Mouse (Mus musculus) common myeloid progenitor, adult 5-6 weeks (primary cell): ENCODE results near the gene Dag1. TPM values are rescaled to one million over a fixed set of nuclear protein-coding genes. Genes with fewer than 3 reads are reported as not detected.
"Not testable (repeated sequence)": the region's sequence is repeated elsewhere in the genome, so short reads cannot be mapped to it uniquely, and the experiment has no call there.

Experiments used
- ATAC-seq: replicated peaks from 2 replicates; pipeline ENCODE4 v1.8.0; 2016; ENCODE audit warnings: low read depth, mild to moderate bottlenecking, moderate TSS enrichment, inconsistent platforms; ENCODE audit not compliant: poor library complexity, severe bottlenecking
- total RNA-seq: library from RNA; stranded (forward); fragments of 200-1000, 187-1606 nt; gene quantifications from 2 replicates; pipeline ENCODE4 v1.2.3, GENCODE M21; 2017

Dag1 gene
- total RNA-seq, 1 experiment from 2014 or later: 10.9 TPM

DNA sequence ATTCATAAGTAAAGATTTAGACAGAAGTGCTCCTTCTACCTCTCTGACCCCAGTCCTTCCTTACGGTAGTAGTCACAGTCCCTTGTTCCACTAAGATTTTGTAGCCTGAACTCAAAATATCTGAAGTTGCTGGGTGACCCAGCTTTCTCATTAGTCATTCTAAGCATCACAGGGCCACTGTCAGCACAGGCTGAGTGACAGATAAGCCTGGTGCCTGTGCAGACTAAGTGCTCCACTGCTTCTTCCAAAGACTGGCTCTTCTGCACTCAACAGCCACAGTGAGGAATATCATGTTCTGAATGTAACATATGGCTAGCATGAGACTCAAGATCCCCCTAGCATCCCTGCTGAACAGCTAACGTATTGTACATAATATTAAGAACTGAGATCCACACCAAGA lies 29.1 kb downstream of the Dag1 start:
- no peak for ATAC-seq

GRCm38 (mm10) chr9:108232908-108233307 lies 30.9 kb downstream of the Dag1 start:
- no peak for ATAC-seq

- ATAC-seq: no peak
These were observed 35.7 kb downstream of the Dag1 start for GRCm38 (mm10) chr9:108227911-108228649.

DNA sequence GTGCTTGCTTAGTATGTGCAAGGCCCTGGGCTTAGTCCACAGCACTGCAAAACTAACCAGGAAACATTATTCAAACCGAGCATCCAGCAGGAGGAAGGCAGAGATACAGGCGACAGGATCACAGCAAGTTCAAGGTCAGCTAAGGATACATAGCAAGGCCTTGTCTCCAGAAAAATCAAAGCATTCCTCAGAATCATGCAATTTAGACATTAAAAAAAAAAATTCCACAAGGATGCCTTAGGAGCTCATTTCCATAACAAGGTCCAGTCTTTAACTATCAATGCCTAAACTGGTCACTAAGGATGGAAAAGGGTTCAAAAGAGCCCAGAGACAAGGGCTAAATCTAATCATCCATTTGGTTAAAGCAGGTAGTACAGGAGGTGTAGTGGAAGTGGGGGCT lies 38.6 kb downstream of the Dag1 start:
- no peak for ATAC-seq

DNA sequence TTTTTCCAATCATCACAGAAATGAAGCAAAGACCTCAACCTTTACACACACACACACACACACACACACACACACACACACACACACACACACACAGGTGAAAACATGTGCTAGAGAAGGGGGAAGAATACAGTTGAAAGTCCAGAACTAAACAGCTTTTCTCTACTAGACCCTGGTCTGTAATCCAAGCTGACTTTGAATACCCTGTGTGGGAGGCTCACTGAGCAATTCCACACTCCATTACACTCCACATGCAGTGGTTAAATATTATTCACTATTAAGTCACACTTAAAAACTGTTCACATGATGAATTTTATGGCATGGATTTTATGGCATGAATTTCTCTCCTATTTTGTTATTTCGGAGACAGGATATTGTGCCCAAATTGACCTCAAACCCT lies 40.1 kb downstream of the Dag1 start:
- ATAC-seq: no peak

DNA sequence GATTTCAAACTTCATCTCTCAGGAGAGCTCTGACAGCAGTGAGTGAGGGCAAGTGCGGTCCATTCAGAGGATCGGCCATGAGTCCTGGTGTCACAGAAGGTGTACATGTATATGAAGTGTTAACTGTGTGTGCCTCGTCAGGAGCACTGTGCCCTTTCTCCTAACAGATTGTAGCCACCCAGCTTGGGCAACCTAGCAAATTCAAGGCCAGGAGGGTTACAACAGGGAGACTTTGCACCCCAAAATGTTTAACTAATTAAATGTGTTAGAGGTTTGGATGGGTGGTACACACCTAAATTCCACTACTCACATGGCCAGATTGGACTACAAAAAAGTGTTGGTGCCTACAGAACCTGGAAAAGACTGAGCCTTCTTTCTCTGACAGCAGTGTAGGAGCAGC lies 42.2 kb downstream of the Dag1 start:
- no peak for ATAC-seq

- no peak for ATAC-seq
These were observed 43.4 kb downstream of the Dag1 start for GRCm38 (mm10) chr9:108220380-108220774.

DNA sequence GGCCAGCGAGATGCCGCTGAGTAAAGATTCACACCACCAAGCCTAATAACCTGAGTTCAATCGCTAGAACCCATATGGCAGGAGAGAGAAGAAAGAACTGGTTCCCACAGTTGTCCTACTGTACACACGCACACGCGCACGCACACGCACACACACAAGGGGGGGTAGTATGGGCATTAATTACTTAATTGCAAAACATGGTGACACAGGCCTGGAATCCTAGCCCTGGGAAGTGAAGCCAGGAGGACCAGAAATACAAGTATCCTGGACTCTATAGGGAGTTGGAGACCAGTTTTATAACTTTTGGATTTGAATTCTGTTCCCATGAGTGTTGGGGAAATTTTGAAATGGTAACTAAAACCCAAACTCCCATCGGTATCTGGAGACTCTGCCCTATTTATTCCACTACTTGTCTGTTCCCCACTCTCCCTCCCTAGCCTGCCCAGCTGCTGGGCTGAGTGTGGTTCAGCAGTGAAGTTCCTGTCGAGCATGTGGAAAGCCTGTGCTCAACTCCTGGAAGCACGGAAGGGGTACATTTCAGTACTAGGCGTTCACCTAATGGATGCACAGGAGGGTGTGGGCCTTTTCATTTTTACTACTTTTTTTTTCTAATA lies 43.9 kb downstream of the Dag1 start:
- no peak for ATAC-seq

DNA sequence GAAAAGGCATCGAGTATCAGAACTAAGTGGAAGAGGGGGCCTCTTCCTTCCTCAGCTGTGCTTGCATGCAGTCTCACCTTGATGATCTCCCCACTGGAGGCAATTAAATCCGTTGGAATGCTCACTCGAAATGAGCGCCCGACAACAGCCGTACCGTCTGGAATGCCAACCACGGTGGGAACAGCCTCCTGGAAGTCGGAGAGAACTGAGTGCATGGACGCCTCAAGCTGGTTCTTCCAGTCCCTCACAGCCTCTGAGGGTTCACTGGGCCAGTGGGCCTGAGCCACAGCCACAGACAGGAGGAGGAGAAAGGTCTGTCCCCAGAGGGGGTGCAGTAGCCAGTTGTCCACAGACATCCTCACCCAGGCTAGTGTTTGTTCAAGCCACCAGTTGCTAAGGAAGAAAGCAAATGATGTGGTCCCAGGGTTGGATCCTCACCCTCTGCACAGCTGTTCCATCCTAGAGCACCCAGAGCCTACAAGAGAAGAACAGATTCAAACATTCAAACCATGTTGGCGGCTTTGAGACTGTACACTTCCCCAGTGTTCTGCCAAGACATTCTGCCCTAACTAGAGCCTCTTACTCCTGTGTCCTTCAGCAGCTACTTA lies 45.7 kb downstream of the Dag1 start:
- ATAC-seq: no peak

GRCm38 (mm10) chr9:108217406-108217805 lies 46.4 kb downstream of the Dag1 start:
- no peak for ATAC-seq

DNA sequence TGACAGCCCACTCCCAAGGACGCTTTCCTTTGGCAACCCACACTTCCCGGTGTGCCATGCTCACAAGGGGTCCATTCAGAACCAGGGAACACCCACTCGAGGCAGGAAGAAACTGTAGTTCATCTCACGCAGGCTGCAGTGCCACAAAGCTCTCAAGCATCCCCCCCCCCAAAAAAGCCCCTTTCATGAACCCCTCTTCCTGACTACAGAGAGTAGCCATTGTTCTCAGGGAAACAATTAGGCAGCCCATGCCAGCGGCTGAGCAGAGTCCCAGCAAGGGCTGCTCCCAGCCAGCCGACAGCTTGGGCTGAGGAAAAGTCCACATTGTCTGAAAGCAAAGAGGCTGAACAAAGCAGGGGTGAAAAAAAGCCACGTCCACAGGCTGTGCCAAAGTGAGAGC lies 50.7 kb downstream of the Dag1 start:
- no peak for ATAC-seq

DNA sequence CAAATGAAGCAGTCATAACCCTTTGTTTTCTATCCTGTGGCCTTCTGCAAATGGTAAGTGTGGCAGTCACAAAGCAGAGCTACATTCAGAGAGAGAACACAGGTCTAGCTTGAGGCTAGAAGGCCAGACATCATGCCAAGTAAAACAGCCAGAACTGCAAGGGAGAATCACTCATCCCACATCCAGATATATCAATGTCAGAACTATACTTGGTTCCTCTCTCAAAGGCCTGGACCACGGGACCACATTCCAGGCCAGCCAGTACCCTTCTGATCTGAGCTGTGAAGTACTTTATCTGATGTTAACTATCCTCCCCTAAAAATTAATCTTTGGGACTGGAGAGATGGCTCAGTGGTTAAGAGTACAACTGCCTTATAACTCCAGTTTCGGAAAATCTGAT lies 51.3 kb downstream of the Dag1 start:
- ATAC-seq: no peak

DNA sequence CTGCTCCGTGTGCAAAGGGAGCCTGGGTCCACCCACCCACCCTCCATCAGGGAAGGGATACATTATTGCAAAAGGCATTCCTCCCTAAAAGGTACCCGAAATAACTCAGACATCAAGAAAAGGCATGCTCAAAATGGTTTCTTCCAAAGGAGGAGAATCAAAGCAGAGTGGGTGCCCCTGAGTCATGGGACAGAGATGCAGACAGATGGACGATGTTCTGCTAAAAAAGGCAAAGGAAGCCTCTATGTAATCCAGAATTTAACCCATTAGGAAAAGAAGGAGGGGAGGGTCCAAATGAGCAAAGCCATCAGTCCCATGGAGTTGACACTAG lies 58.2 kb downstream of the Dag1 start:
- ATAC-seq: no peak

GRCm38 (mm10) chr9:108204884-108205570 lies 58.7 kb downstream of the Dag1 start:
- ATAC-seq: no peak

DNA sequence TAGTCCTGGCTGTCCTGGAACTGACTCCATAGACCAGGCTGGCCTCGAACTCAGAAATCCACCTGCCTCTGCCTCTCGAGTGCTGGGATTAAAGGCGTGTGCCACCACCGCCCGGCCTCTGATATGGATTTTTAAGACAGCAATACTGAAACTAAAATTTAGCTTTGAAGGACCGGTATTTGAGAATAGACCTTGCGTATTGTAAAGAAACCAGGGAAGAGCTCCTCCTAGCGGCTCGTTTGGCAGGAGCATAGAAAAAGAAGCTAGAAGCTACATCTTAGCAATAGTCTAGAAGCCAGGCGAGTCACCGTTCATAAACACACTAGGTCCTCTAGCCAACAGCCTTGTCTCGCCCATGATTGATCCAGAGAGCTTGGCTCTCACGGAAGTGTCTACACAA lies 60.7 kb downstream of the Dag1 start:
- peak; percentile 40 for ATAC-seq

GRCm38 (mm10) chr9:108202169-108202568 lies 61.6 kb downstream of the Dag1 start:
- no peak for ATAC-seq

- ATAC-seq: peak; percentile 96
These were observed 62.6 kb downstream of the Dag1 start for GRCm38 (mm10) chr9:108201160-108201559.

GRCm38 (mm10) chr9:108198621-108199020 lies 65.1 kb downstream of the Dag1 start:
- ATAC-seq: no peak

DNA sequence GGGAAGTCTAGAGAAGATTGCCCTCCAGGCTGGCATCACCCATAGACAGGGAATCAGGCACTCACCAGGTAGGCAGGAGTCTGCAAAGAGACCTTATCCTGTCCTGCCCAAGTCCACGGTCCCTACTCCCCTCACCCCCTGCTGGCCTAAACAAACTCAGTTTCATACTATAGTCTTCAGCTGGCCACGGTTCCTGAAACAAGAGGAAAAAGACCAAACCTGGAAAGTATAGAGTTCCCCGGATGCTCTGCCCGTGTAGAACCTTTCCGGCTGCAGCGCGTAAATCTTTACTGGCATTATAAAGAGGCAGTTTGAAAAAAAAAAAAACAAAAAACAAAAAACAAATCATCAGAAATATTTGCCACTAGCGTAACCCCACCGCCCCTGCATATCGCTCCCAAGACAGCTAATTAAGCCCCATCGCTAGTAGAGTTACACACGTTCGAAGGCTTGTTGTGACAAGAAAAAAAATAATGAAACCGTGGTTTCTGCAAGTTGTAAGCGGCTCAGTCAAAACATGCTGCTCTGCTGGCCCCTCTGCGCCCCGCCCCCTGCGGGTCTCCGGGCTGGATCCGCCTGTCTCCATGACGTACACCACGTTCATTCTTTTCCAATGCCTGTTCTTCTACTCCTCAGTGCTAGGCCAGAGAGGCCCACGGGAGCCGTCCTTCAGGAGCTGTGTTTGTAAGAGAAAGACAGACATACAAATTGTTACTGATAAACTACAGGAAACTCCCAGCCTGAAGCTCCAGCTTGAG lies 66.7 kb downstream of the Dag1 start:
- no peak for ATAC-seq

- not testable (repeated sequence) for ATAC-seq
These were observed 67.5 kb downstream of the Dag1 start for GRCm38 (mm10) chr9:108196222-108196621.
